Mouse (Mus musculus): ENCODE measurements at regions not wholly inside any gene's neighbourhood (a gene's known extent, or its start where the extent isn't known, plus 50 kb on each side); places are given as distances from the start of the nearest gene placed in this dataset.

DNA sequence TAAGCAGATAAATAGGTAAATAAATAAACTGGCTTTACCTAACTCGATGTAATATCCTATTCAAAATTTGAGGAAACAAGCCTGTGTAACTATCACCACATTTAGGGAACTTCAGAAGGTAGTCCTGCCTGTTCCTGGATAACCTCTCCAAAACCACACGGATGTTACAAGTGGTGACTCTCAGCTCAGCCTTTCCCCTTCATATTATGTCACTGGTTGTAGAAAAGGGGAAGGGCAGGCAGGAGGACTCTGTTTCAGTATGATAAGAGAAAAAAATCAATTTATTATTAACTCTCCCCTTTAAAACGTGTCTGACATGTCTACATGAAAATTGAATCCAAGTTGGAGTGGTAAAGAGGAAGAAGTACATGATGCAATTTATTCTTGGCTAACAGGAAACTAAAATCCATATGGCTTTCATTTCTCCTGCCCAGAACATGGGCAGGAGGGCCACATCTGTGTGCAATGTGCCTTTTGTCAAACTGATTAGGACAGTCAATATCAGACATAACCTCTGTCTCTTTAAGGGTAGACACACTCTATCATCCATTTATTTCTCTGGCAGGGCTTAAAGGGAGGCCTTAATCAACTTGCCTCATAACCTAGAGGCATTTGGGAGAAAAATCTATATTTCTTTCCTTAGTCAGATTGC, 353.9 kb upstream of the Slco3a1 start:
- no peak for DNase-seq (ENCODE audit: low spot score)
- intact Hi-C loops (cut with DNase I): no loop called here

GRCm38 (mm10) chr7:74907391-74907790, 352.8 kb upstream of the Slco3a1 start:
- intact Hi-C loops (cut with DNase I): no loop called here

GRCm38 (mm10) chr7:74877466-74877865, 322.9 kb upstream of the Slco3a1 start:
- no peak for DNase-seq (ENCODE audit: low spot score)
- intact Hi-C loops (cut with DNase I): no loop called here

More at GRCm38 (mm10) chr7:74907391-74907790, 352.8 kb upstream of the Slco3a1 start:
- DNase-seq (ENCODE audit: low spot score): no peak

DNA sequence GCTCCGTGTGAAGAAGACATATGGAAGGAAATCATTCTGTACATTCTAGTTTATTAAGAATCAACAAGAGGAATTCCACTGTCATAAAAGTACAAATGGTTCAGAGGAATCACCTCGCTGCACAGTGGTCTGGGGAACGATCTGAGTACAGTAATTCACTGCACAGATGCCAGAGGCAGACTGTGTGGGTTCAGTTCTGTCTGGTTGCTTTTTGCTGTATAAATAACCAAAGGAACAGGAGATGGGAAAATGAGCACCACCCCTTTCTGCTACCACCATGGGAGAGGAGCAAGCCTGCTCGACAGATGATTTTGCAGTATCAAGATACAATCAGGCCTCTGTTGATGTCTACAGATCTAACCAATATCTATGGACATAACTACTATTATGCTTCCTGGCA, 322.1 kb upstream of the Slco3a1 start:
- DNase-seq (ENCODE audit: low spot score): no peak
- intact Hi-C loops (cut with DNase I): no loop called here

DNA sequence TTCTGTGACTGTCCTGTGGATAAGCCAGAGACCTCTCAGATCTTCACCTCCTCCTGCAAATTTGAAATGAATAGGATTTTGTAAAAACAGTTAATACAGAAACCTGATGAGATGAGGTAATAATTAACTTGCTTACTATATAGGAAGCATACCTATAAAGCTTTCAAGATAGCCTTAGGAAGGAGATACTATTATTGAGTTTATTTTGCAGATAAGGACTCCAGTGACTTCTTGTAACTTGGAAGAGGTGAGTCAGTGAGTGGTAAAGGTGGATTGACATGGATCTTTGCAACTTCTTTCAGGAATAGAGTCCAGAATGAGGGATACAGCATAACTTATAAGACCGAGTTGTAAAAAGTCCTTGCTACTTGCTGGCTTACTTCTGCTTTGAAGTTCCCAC, 315.7 kb upstream of the Slco3a1 start:
- intact Hi-C loops (cut with DNase I): no loop called here
- no peak for DNase-seq (ENCODE audit: low spot score)

- peak; percentile 1 for DNase-seq (ENCODE audit: low spot score)
- intact Hi-C loops (cut with DNase I): loop anchor here (5.0 to 10.0 kb wide), 2 partner anchors 308 to 440 kb away; partner anchors contain the start of gene Slco3a1
These were observed 308.1 kb upstream of the Slco3a1 start for GRCm38 (mm10) chr7:74862727-74863126.

- intact Hi-C loops (cut with DNase I): no loop called here
- DNase-seq (ENCODE audit: low spot score): no peak
These were observed 289.8 kb upstream of the Slco3a1 start for GRCm38 (mm10) chr7:74844306-74844929.

DNA sequence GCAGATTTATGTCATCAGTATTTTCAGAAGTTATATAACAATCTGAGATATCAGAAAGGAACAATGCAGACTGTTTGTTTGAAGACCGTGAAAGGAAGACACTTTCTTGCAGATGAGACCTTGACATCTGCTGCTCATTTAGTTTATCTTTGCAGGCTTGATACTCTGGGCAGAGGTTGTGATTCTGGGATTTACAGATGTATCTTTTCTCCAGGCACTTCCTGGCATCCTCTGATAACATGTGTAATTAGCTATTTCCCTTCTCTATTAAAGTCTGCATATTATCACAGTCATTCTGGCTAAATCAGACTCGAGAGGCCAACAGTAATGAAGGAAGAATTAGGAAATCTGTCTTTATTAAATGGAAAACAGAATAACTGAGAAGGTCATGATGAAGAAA, 268.7 kb upstream of the Slco3a1 start:
- intact Hi-C loops (cut with DNase I): no loop called here
- no peak for DNase-seq (ENCODE audit: low spot score)

DNA sequence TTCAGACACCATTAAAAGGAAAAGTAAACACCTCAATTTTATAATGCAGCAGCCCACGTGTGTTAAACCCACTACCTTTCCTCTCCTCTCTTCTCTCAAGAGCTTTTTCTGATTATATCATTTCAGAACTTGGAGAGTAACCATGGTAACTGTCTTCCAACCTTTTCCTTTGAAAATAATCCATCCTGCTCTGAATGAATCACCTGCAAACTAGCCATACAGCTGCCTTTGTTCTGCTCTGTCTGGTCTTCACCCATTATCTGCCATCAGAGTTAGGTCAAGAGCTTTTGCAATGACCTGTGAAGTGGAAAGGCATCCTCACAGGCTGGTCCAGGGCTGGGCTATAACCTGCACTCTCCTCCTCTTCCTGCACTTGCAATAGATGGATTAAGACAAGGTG, 238.7 kb upstream of the Slco3a1 start:
- DNase-seq (ENCODE audit: low spot score): no peak
- intact Hi-C loops (cut with DNase I): no loop called here

DNA sequence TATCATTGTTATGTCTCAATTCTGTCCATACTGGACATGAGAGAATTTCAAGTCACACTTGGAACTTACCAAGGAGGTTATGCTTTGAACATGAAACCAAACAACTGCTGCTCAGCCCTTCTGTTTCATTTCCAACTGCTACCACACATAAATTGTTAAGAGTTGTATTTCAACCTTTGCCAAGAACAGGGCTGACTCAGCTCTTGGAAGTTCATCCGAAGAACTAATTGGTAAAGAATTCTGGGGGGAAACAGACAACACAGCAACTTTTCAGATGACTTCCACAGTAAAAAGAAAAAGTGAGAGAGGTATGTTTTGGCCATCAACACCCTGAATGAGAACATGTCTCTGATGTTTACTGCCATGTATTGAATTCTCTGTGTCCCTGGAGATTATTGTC, 234.1 kb upstream of the Slco3a1 start:
- no peak for DNase-seq (ENCODE audit: low spot score)
- intact Hi-C loops (cut with DNase I): no loop called here

DNA sequence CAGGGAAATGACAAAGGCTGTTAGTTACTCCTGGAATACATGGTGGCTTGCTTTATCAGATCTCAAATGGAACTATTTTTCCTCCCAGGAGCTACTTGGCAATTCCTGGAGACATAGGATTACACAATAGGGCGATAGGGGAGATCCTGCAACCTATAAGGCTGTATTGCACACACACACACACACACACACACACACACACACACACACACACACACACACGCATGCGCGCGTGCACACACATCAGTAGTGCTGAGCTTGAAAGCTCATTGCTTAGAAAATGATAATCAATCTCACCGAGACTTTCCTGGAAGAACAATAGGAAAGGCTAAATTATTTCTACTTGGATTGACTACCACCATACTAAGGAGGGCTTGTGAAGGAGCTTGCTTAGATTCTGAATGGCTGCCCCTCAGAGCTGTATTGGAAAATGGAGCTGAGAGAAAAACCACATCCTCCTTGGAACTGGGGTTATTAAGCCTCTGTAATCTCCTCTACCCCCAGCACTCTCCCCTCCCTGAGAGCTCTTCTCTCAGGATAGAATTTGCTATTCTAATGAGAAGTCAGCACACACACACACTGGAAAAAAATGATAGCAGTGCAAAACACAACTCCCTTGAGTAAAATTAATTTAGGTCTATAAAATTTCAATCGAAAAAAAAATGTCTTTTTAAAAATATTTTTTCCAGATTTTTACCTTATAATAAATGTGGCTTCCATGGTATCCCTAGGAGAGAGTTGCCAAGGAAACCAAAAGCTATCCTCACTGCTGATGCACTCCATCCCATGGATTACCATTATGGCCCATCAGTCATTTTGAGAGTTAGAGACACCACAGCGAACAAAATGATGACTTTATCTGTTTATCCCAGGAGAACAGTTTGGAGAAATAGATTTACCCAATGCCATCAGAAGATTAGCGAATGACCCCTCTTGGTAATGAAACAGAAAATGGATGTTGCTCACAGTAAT, 217.1 kb upstream of the Slco3a1 start:
- intact Hi-C loops (cut with DNase I): no loop called here
- DNase-seq (ENCODE audit: low spot score): no peak

DNA sequence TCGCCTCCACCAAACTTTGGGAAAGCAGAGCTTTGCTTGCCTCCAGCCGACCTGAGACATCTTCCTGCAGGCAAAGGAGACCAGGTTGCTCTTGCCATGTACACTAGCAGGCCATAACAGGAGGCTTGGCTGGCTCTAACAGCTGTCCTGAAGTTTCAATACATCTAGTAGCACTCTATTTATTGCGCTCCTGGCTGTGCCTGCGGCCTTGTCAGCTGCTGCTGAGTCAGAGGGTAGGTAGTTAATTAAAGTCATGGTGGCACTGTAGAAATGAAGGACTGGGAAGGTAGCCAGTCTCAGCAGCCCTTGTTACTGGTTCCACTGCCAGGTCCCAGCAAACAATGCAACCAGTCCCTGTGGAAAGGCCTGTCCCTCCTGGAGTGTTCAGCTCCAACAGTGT, 212.0 kb upstream of the Slco3a1 start:
- no peak for DNase-seq (ENCODE audit: low spot score)
- intact Hi-C loops (cut with DNase I): no loop called here

- no peak for DNase-seq (ENCODE audit: low spot score)
- intact Hi-C loops (cut with DNase I): no loop called here
These were observed 202.9 kb upstream of the Slco3a1 start for GRCm38 (mm10) chr7:74757469-74757868.

DNA sequence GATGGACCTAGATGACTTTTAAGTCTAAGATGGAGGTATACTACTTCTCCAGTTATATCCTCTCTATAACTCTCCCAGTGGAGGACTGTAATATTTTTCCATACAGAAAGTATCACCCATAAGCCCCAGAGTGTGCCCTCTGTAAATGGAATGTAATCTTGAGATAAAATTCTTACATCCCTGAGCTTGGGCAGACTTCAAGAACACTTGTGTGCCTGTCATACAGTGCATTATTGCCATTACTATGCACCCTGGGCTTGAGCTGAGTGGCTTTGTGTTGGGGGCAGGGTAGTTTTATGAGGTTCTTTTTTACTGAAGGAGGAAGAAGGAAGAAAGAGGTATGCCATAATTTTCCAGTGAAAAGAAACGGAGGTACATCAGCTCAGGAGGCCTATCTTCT, 193.1 kb upstream of the Slco3a1 start:
- intact Hi-C loops (cut with DNase I): no loop called here
- DNase-seq (ENCODE audit: low spot score): no peak

- intact Hi-C loops (cut with DNase I): loop anchor here (10.0 kb wide), 1 partner anchor 370 kb away; no protein-coding TSS in a partner anchor
- DNase-seq (ENCODE audit: low spot score): no peak
These were observed 180.4 kb upstream of the Slco3a1 start for GRCm38 (mm10) chr7:74734941-74735340.

GRCm38 (mm10) chr7:74726324-74726991, 171.9 kb upstream of the Slco3a1 start:
- intact Hi-C loops (cut with DNase I): no loop called here
- no peak for DNase-seq (ENCODE audit: low spot score)

GRCm38 (mm10) chr7:74719321-74719720, 164.7 kb upstream of the Slco3a1 start:
- intact Hi-C loops (cut with DNase I): no loop called here
- no peak for DNase-seq (ENCODE audit: low spot score)

GRCm38 (mm10) chr7:74709993-74710581, 155.5 kb upstream of the Slco3a1 start:
- intact Hi-C loops (cut with DNase I): loop anchor here (5.0 to 10.0 kb wide), 2 partner anchors 153 to 335 kb away; no protein-coding TSS in a partner anchor
- DNase-seq (ENCODE audit: low spot score): no peak

- intact Hi-C loops (cut with DNase I): loop anchor here (5.0 to 10.0 kb wide), 2 partner anchors 152 to 334 kb away; no protein-coding TSS in a partner anchor
- DNase-seq (ENCODE audit: low spot score): no peak
These were observed 154.4 kb upstream of the Slco3a1 start for GRCm38 (mm10) chr7:74709006-74709405.

GRCm38 (mm10) chr7:74703533-74703932, 149.0 kb upstream of the Slco3a1 start:
- no peak for DNase-seq (ENCODE audit: low spot score)
- intact Hi-C loops (cut with DNase I): loop anchor here (10.0 kb wide), 1 partner anchor 329 kb away; no protein-coding TSS in a partner anchor
